Mouse (Mus musculus) forebrain, postnatal 0 days (tissue): ENCODE results near the gene Foxn3. TPM values are rescaled to one million over a fixed set of nuclear protein-coding genes. Genes with fewer than 3 reads are reported as not detected.

Experiments
- ATAC-seq: fragments of 200-750 bp; cut with Nextera tagmentation; 2 replicates; pipeline ENCODE4 v1.8.0; 2017; ENCODE audit warnings: mild to moderate bottlenecking, moderate library complexity
- DNase-seq: peaks from one replicate; pipeline ENCODE4 v3.0.0-alpha.2; 2015
- H3K27ac ChIP-seq: fragments of 300-500 bp; sonication (generic); 2 replicates; pipeline ENCODE4 v1.5.1; 2014; ENCODE audit warnings: low read depth, mild to moderate bottlenecking, antibody characterized with exemption, low read length, moderate library complexity, mixed read lengths
- H3K27me3 ChIP-seq: fragments of 300-500 bp; sonication (generic); 2 replicates; pipeline ENCODE4 v1.6.1; 2014; ENCODE audit warnings: mild to moderate bottlenecking, low read length, mixed read lengths; ENCODE audit not compliant: insufficient read depth
- H3K36me3 ChIP-seq: fragments of 300-500 bp; sonication (generic); 2 replicates; pipeline ENCODE4 v1.6.1; 2014; ENCODE audit warnings: mild to moderate bottlenecking, moderate library complexity; ENCODE audit not compliant: insufficient read depth
- H3K4me1 ChIP-seq: fragments of 300-500 bp; sonication (generic); 2 replicates; pipeline ENCODE4 v1.6.1; 2014; ENCODE audit warnings: antibody characterized with exemption; ENCODE audit not compliant: insufficient read depth
- H3K4me2 ChIP-seq: fragments of 300-500 bp; sonication (generic); 2 replicates; pipeline ENCODE4 v1.6.1; 2014; ENCODE audit warnings: low read depth, mild to moderate bottlenecking, moderate library complexity
- H3K4me3 ChIP-seq: fragments of 300-500 bp; sonication (generic); 2 replicates; pipeline ENCODE4 v1.5.1; 2014; ENCODE audit warnings: low read depth, low read length, mixed read lengths
- H3K9ac ChIP-seq: fragments of 300-500 bp; sonication (generic); 2 replicates; pipeline ENCODE4 v1.6.1; 2014; ENCODE audit warnings: mild to moderate bottlenecking
- H3K9me3 ChIP-seq: fragments of 300-500 bp; sonication (generic); 2 replicates; pipeline ENCODE4 v1.6.1; 2016; ENCODE audit warnings: low read length
- CTCF ChIP-seq: sonication (generic); IDR thresholded peaks from 2 replicates; pipeline ENCODE4 v1.5.1; 2016; ENCODE audit warnings: antibody characterized with exemption, control low read depth, low read depth
- WGBS: fragments of 180-500 bp; shearing (Covaris S2); extraction: QIAGEN DNeasy Blood & Tissue Kit; methylation state at CpG from one replicate; pipeline ENCODE4 v1.1.7; 2014; 5-methylcytosine and 5-hydroxymethylcytosine counted together
- polyA plus RNA-seq: library from polyadenylated mRNA; unstranded; fragments of >200 nt; fragmentation: Nextera tagmentation; extraction: Ambion mirVana; gene quantifications from 2 replicates; pipeline ENCODE4 v1.2.1, GENCODE M21; 2015
- total RNA-seq: library from RNA; depleted of rRNA; stranded (reverse); fragments of >200 nt; gene quantifications from 2 replicates; pipeline ENCODE4 v1.2.3, GENCODE M21; 2014

The Foxn3 gene
- total and polyA plus RNA-seq, 2 experiments from 2014 or later, result 32.8 to 61.3 TPM

- Histone ChIP-seq H3K9ac (no peak overlapping the region), H3K9me3 (no peaks in the 10 kb centered on the region), H3K4me2 (no peak overlapping the region), H3K4me3 (no peak overlapping the region), H3K36me3 (no peaks in the 10 kb centered on the region), H3K27ac (no peak overlapping the region), H3K27me3 (no peaks in the 10 kb centered on the region), H3K4me1 (peaks cover 13% of the 10 kb centered on the region; the same call in 1 of the 2 replicates)
- DNase-seq, result no peak
- WGBS, result 17% methylated on average over 9 of the region's 9 CpGs
- no peak; the same call in 1 of the 2 replicates for ATAC-seq
- TF ChIP-seq CTCF, result no peak
Measured at GRCm38 (mm10) chr12:99163342-99163682, 400.1 kb downstream of the Foxn3 start.

- H3K27ac ChIP-seq, result no peak overlapping the region
- WGBS, result 32% methylated on average over 12 of the region's 12 CpGs
- no peak overlapping the region for H3K4me2 ChIP-seq
- peak; percentile 59 for ATAC-seq
- H3K27me3 ChIP-seq, result no peaks in the 10 kb centered on the region
- peaks cover 13% of the 10 kb centered on the region; the same call in 1 of the 2 replicates for H3K4me1 ChIP-seq
- no peak overlapping the region for H3K9ac ChIP-seq
- H3K36me3 ChIP-seq, result no peaks in the 10 kb centered on the region
- no peak overlapping the region for H3K4me3 ChIP-seq
- no peak for TF ChIP-seq CTCF
- peak; percentile 50 for DNase-seq
- no peaks in the 10 kb centered on the region for H3K9me3 ChIP-seq
Measured at GRCm38 (mm10) chr12:99162639-99163341, 400.6 kb downstream of the Foxn3 start.

GRCm38 (mm10) chr12:99162188-99162587, 401.2 kb downstream of the Foxn3 start:
- DNase-seq, result peak; percentile 68
- H3K27ac ChIP-seq, result no peak overlapping the region
- H3K4me3 ChIP-seq, result no peak overlapping the region
- TF ChIP-seq CTCF, result no peak
- H3K4me2 ChIP-seq, result no peak overlapping the region
- ATAC-seq, result peak; percentile 81
- no peaks in the 10 kb centered on the region for H3K9me3 ChIP-seq
- H3K4me1 ChIP-seq, result peaks cover 13% of the 10 kb centered on the region; the same call in 1 of the 2 replicates
- no peaks in the 10 kb centered on the region for H3K36me3 ChIP-seq
- no peak overlapping the region for H3K9ac ChIP-seq
- 62% methylated on average over 10 of the region's 10 CpGs for WGBS
- H3K27me3 ChIP-seq, result no peaks in the 10 kb centered on the region

GRCm38 (mm10) chr12:99160061-99160460, 403.3 kb downstream of the Foxn3 start:
- DNase-seq (no peak), ATAC-seq (no peak)
- no peak overlapping the region for H3K27ac ChIP-seq
- no peak overlapping the region for H3K9ac ChIP-seq
- no peak for TF ChIP-seq CTCF
- no peaks in the 10 kb centered on the region for H3K27me3 ChIP-seq
- peaks cover 16% of the 10 kb centered on the region; the same call in 1 of the 2 replicates for H3K4me1 ChIP-seq
- H3K9me3 ChIP-seq, result no peaks in the 10 kb centered on the region
- H3K4me2 ChIP-seq, result no peak overlapping the region
- H3K4me3 ChIP-seq, result no peak overlapping the region
- 57% methylated on average over 8 of the region's 8 CpGs for WGBS
- no peaks in the 10 kb centered on the region for H3K36me3 ChIP-seq

- no peak overlapping the region for H3K27ac ChIP-seq
- no peak overlapping the region for H3K4me3 ChIP-seq
- peaks cover 10% of the 10 kb centered on the region; the same call in 1 of the 2 replicates for H3K4me1 ChIP-seq
- no peak overlapping the region for H3K9ac ChIP-seq
- H3K9me3 ChIP-seq, result no peaks in the 10 kb centered on the region
- no peaks in the 10 kb centered on the region for H3K27me3 ChIP-seq
- TF ChIP-seq CTCF, result no peak
- H3K4me2 ChIP-seq, result no peak overlapping the region
- peak; percentile 77 for ATAC-seq
- no peaks in the 10 kb centered on the region for H3K36me3 ChIP-seq
- WGBS, result 67% methylated on average over 5 of the region's 5 CpGs
- DNase-seq, result peak; percentile 71
Measured at GRCm38 (mm10) chr12:99155904-99156303, 407.5 kb downstream of the Foxn3 start.

GRCm38 (mm10) chr12:99154230-99154629, 409.2 kb downstream of the Foxn3 start:
- DNase-seq, result no peak
- Histone ChIP-seq H3K4me2 (no peak overlapping the region), H3K27me3 (no peaks in the 10 kb centered on the region), H3K9me3 (no peaks in the 10 kb centered on the region), H3K27ac (no peak overlapping the region), H3K4me1 (peaks cover 10% of the 10 kb centered on the region; the same call in 1 of the 2 replicates), H3K9ac (no peak overlapping the region), H3K4me3 (no peak overlapping the region), H3K36me3 (no peaks in the 10 kb centered on the region)
- WGBS, result 77% methylated on average over 7 of the region's 7 CpGs
- TF ChIP-seq CTCF, result no peak
- ATAC-seq, result no peak

GRCm38 (mm10) chr12:99153664-99154063, 409.7 kb downstream of the Foxn3 start:
- DNase-seq (no peak), ATAC-seq (no peak)
- H3K4me1 ChIP-seq, result peaks cover 10% of the 10 kb centered on the region; the same call in 1 of the 2 replicates
- no peak overlapping the region for H3K4me3 ChIP-seq
- no peaks in the 10 kb centered on the region for H3K27me3 ChIP-seq
- H3K4me2 ChIP-seq, result 0 out of 2 replicates have a peak overlapping the region, but pooled peaks have one; percentile 2
- no peak overlapping the region for H3K9ac ChIP-seq
- H3K9me3 ChIP-seq, result no peaks in the 10 kb centered on the region
- H3K36me3 ChIP-seq, result no peaks in the 10 kb centered on the region
- TF ChIP-seq CTCF, result no peak
- H3K27ac ChIP-seq, result no peak overlapping the region
- WGBS, result 18% methylated on average over 10 of the region's 10 CpGs
